Mouse (Mus musculus) limb, embryonic 11.5 days (tissue): ENCODE measurements around the gene Bdp1. TPM values are rescaled to one million over a fixed set of nuclear protein-coding genes. Genes with fewer than 3 reads are reported as not detected.
"Not testable (repeated sequence)": the region's sequence is repeated elsewhere in the genome, so short reads cannot be mapped to it uniquely, and the experiment has no call there.

Source experiments
- ATAC-seq: fragments of 200-750 bp; cut with Nextera tagmentation; 2 replicates; pipeline ENCODE4 v1.8.0; 2017; ENCODE audit warnings: low read depth; ENCODE audit not compliant: insufficient number of reproducible peaks, low FRiP score, low TSS enrichment
- DNase-seq: peaks from one replicate; pipeline ENCODE4 v3.0.0-alpha.2; 2015; ENCODE audit warnings: low spot score
- H3K27ac ChIP-seq: fragments of 300-500 bp; sonication (generic); replicated peaks from 2 replicates; pipeline ENCODE4 v1.5.1; 2014; ENCODE audit warnings: low read depth, mild to moderate bottlenecking, low read length
- H3K27me3 ChIP-seq: fragments of 300-500 bp; sonication (generic); 2 replicates; pipeline ENCODE4 v1.6.1; 2014; ENCODE audit warnings: mild to moderate bottlenecking, low read length, mixed read lengths; ENCODE audit not compliant: control insufficient read depth, insufficient read depth
- H3K36me3 ChIP-seq: fragments of 300-500 bp; sonication (generic); 2 replicates; pipeline ENCODE4 v1.6.1; 2014; ENCODE audit warnings: mild to moderate bottlenecking, low read length, moderate library complexity, mixed read lengths; ENCODE audit not compliant: control insufficient read depth, insufficient read depth
- H3K4me1 ChIP-seq: fragments of 300-500 bp; sonication (generic); 2 replicates; pipeline ENCODE4 v1.6.1; 2014; ENCODE audit warnings: low read length, mixed read lengths; ENCODE audit not compliant: control insufficient read depth, insufficient read depth
- H3K4me2 ChIP-seq: fragments of 300-500 bp; sonication (generic); 2 replicates; pipeline ENCODE4 v1.6.1; 2014; ENCODE audit warnings: low read depth, mild to moderate bottlenecking, moderate library complexity; ENCODE audit not compliant: severe bottlenecking
- H3K4me3 ChIP-seq: fragments of 300-500 bp; sonication (generic); 2 replicates; pipeline ENCODE4 v1.5.1; 2014; ENCODE audit warnings: low read depth, low read length
- H3K9ac ChIP-seq: fragments of 300-500 bp; sonication (generic); 2 replicates; pipeline ENCODE4 v1.6.1; 2014; ENCODE audit warnings: mild to moderate bottlenecking, low read length
- H3K9me3 ChIP-seq: fragments of 300-500 bp; sonication (generic); 2 replicates; pipeline ENCODE4 v1.6.1; 2016; ENCODE audit warnings: low read length; ENCODE audit not compliant: control insufficient read depth
- WGBS: fragments of 180-500 bp; shearing (Covaris S2); extraction: QIAGEN DNeasy Blood & Tissue Kit; methylation state at CpG from one replicate; pipeline ENCODE4 v1.1.7; 2014; 5-methylcytosine and 5-hydroxymethylcytosine counted together
- polyA plus RNA-seq: library from polyadenylated mRNA; unstranded; fragments of >200 nt; fragmentation: Nextera tagmentation; extraction: Ambion mirVana; gene quantifications from 2 replicates; pipeline ENCODE4 v1.2.1, GENCODE M21; 2014

The Bdp1 gene
- polyA plus RNA-seq, 1 experiment from 2014 or later: 31.4 TPM

- no peaks in the 10 kb centered on the region for H3K36me3 ChIP-seq
- H3K4me3 ChIP-seq: peak within 1 kb of the TSS; percentile 77
- ATAC-seq: peak; percentile 72
- no peaks in the 10 kb centered on the region for H3K27me3 ChIP-seq
- peak within 1 kb of the TSS; percentile 85 for H3K9ac ChIP-seq
- 2% methylated on average over 76 of the region's 76 CpGs for WGBS
- H3K27ac ChIP-seq: 0 out of 2 replicates have a peak within 1 kb of the TSS, but pooled peaks have one; percentile 42
- H3K4me1 ChIP-seq: peaks cover 4% of the 10 kb centered on the region; the same call in 1 of the 2 replicates
- DNase-seq: peak; percentile 86
- H3K9me3 ChIP-seq: no peaks in the 10 kb centered on the region
- peak within 1 kb of the TSS; percentile 76 for H3K4me2 ChIP-seq
Observed at GRCm38 (mm10) chr13:100107652-100108472, 4.0 kb upstream of the Bdp1 start, which contains the start of gene Serf1. TSS of gene Serf1 (plus strand) at chr13:100108012.

GRCm38 (mm10) chr13:100103052-100103658 lies 715 bp downstream of the Bdp1 start:
- WGBS: 8% methylated on average over 15 of the region's 15 CpGs
- peaks cover 7% of the 10 kb centered on the region; the same call in 1 of the 2 replicates for H3K4me1 ChIP-seq
- ATAC-seq (no peak), DNase-seq (no peak)
- no peaks in the 10 kb centered on the region for H3K27me3 ChIP-seq
- peak overlapping the region; percentile 57 for H3K4me2 ChIP-seq
- H3K9ac ChIP-seq: peak overlapping the region; percentile 86
- peak overlapping the region; percentile 98 for H3K4me3 ChIP-seq
- H3K27ac ChIP-seq: 0 out of 2 replicates have a peak overlapping the region, but pooled peaks have one; percentile 10
- H3K36me3 ChIP-seq: peaks cover 2% of the 10 kb centered on the region; the same call in 1 of the 2 replicates
- H3K9me3 ChIP-seq: no peaks in the 10 kb centered on the region

- H3K27me3 ChIP-seq: no peaks in the 10 kb centered on the region
- H3K9ac ChIP-seq: no peak overlapping the region
- WGBS: 95% methylated on average over 6 of the region's 6 CpGs
- H3K4me2 ChIP-seq: no peak overlapping the region
- DNase-seq (no peak), ATAC-seq (no peak)
- H3K4me1 ChIP-seq: peaks cover 7% of the 10 kb centered on the region; the same call in 1 of the 2 replicates
- H3K4me3 ChIP-seq: no peak overlapping the region
- H3K36me3 ChIP-seq: peaks cover 5% of the 10 kb centered on the region
- no peak overlapping the region for H3K27ac ChIP-seq
- no peaks in the 10 kb centered on the region for H3K9me3 ChIP-seq
Observed at GRCm38 (mm10) chr13:100098808-100099207, 5.1 kb downstream of the Bdp1 start.

- WGBS: 89% methylated on average over 8 of the region's 8 CpGs
- Histone ChIP-seq H3K27me3 (no peaks in the 10 kb centered on the region), H3K9me3 (no peaks in the 10 kb centered on the region), H3K4me2 (no peak overlapping the region), H3K36me3 (peaks cover 15% of the 10 kb centered on the region; the same call in 1 of the 2 replicates), H3K4me1 (no peaks in the 10 kb centered on the region), H3K27ac (no peak overlapping the region), H3K9ac (no peak overlapping the region), H3K4me3 (no peak overlapping the region)
- DNase-seq (no peak), ATAC-seq (no peak)
Observed at GRCm38 (mm10) chr13:100071473-100071872, 32.4 kb downstream of the Bdp1 start.

GRCm38 (mm10) chr13:100067821-100068220 lies 36.0 kb downstream of the Bdp1 start:
- H3K4me3 ChIP-seq: no peak overlapping the region
- ATAC-seq: no peak
- H3K27me3 ChIP-seq: no peaks in the 10 kb centered on the region
- H3K4me1 ChIP-seq: no peaks in the 10 kb centered on the region
- no peaks in the 10 kb centered on the region for H3K9me3 ChIP-seq
- H3K9ac ChIP-seq: no peak overlapping the region
- no peak for DNase-seq
- H3K27ac ChIP-seq: no peak overlapping the region
- no peak overlapping the region for H3K4me2 ChIP-seq
- 93% methylated on average over 6 of the region's 6 CpGs for WGBS
- peaks cover 14% of the 10 kb centered on the region; the same call in 1 of the 2 replicates for H3K36me3 ChIP-seq

GRCm38 (mm10) chr13:100063936-100064335 lies 39.9 kb downstream of the Bdp1 start:
- Histone ChIP-seq H3K4me1 (no peaks in the 10 kb centered on the region), H3K4me2 (no peak overlapping the region), H3K9me3 (no peaks in the 10 kb centered on the region), H3K27me3 (no peaks in the 10 kb centered on the region), H3K9ac (no peak overlapping the region), H3K27ac (no peak overlapping the region), H3K4me3 (no peak overlapping the region), H3K36me3 (peaks cover 10% of the 10 kb centered on the region; the same call in 1 of the 2 replicates)
- 91% methylated on average over 3 of the region's 3 CpGs for WGBS
- DNase-seq: no peak
- no peak for ATAC-seq

- not testable (repeated sequence) for ATAC-seq, DNase-seq, H3K4me1 ChIP-seq, H3K36me3 ChIP-seq, H3K9me3 ChIP-seq, H3K4me2 ChIP-seq, H3K4me3 ChIP-seq, H3K9ac ChIP-seq, H3K27ac ChIP-seq, H3K27me3 ChIP-seq
- 96% methylated on average over 8 of the region's 8 CpGs for WGBS
Observed at GRCm38 (mm10) chr13:100057738-100058137, 46.1 kb downstream of the Bdp1 start.

GRCm38 (mm10) chr13:100026013-100026412 lies 77.9 kb downstream of the Bdp1 start:
- H3K9me3 ChIP-seq: no peaks in the 10 kb centered on the region
- H3K36me3 ChIP-seq: peaks cover 10% of the 10 kb centered on the region; the same call in 1 of the 2 replicates
- no peaks in the 10 kb centered on the region for H3K4me1 ChIP-seq
- ATAC-seq (no peak), DNase-seq (no peak)
- 91% methylated on average over 6 of the region's 6 CpGs for WGBS
- H3K27me3 ChIP-seq: no peaks in the 10 kb centered on the region
- H3K4me2 ChIP-seq: no peak overlapping the region
- no peak overlapping the region for H3K4me3 ChIP-seq
- no peak overlapping the region for H3K9ac ChIP-seq
- H3K27ac ChIP-seq: no peak overlapping the region
